Comparison of ENCODE assay signal across 11 mouse cellular contexts in genomic region chr11:21517726-21518125, GRCm38 (mm10).
"Had no signal": no experiment of that assay in that cellular context is flagged by ENCODE, and none has a peak within 500 bp of the region (broad histone marks: within the 10 kb centered on the region; RNA-seq: fewer than 3 reads in every experiment).

No protein-coding gene starts in this region.

- H3K4me3 ChIP-seq: intestine, embryonic 15.5 days; limb, embryonic 12.5 days; limb, embryonic 15.5 days; liver, embryonic 13.5 days had no signal

- H3K27me3 ChIP-seq: intestine, embryonic 15.5 days; limb, embryonic 12.5 days; limb, embryonic 15.5 days; liver, embryonic 13.5 days had no signal

- ATAC-seq: intestine, embryonic 15.5 days had no signal

- H3K4me1 ChIP-seq: intestine, embryonic 15.5 days; limb, embryonic 12.5 days; limb, embryonic 15.5 days; liver, embryonic 13.5 days had no signal

- H3K9me3 ChIP-seq: intestine, embryonic 15.5 days; limb, embryonic 12.5 days; limb, embryonic 15.5 days; liver, embryonic 13.5 days had no signal

- DNase-seq: left cerebral cortex, postnatal 4 days; liver, embryonic 13.5 days; lung, adult 2 months; lung, postnatal 14 days; lung, postnatal 4 days; thymus, postnatal 25 days had no signal

- H3K27ac ChIP-seq: intestine, embryonic 15.5 days; kidney, postnatal 0 days; limb, embryonic 12.5 days; limb, embryonic 15.5 days; liver, embryonic 13.5 days had no signal

- H3K36me3 ChIP-seq: intestine, embryonic 15.5 days; limb, embryonic 12.5 days; limb, embryonic 15.5 days; liver, embryonic 13.5 days had no signal

- H3K9ac ChIP-seq: intestine, embryonic 15.5 days; limb, embryonic 12.5 days; limb, embryonic 15.5 days; liver, embryonic 13.5 days had no signal

- H3K4me2 ChIP-seq: intestine, embryonic 15.5 days; limb, embryonic 12.5 days; limb, embryonic 15.5 days; liver, embryonic 13.5 days; midbrain, embryonic 11.5 days had no signal
